Mouse (Mus musculus): Measurements from ENCODE around the gene Kcnk3. TPM values are rescaled to one million over a fixed set of nuclear protein-coding genes. Genes with fewer than 3 reads are reported as not detected.

Kcnk3 gene
- polyA plus RNA-seq, 1 experiment from 2014 or later = 13.0 TPM

GRCm38 (mm10) chr5:30666391-30667195 is 78.6 kb downstream of the Kcnk3 start, which contains the start of gene Cenpa:
TSS of gene Cenpa (plus strand) at chr5:30666777.
- no peaks in the 10 kb centered on the region for H3K27me3 ChIP-seq (ENCODE audit: control insufficient read depth, insufficient read depth, low read length)
- H3K9ac ChIP-seq (replicated peaks; ENCODE audit: low read depth, low read length) = peak within 1 kb of the TSS; percentile 70
- H3K9me3 ChIP-seq (ENCODE audit: control insufficient read depth, low read depth, low read length) = no peaks in the 10 kb centered on the region
- ATAC-seq (ENCODE audit: insufficient number of reproducible peaks, insufficient read depth, low FRiP score, low read depth) = peak; percentile 95
- H3K4me2 ChIP-seq (replicated peaks; ENCODE audit: low read depth, low read length) = peak within 1 kb of the TSS; percentile 66
- WGBS = under 1% methylated on average over 40 of the region's 40 CpGs
- H3K4me3 ChIP-seq (ENCODE audit: low read depth, low read length) = peak within 1 kb of the TSS; percentile 77
- H3K4me1 ChIP-seq (ENCODE audit: control insufficient read depth, insufficient read depth, low read length) = peaks cover 10% of the 10 kb centered on the region
- peak within 1 kb of the TSS; percentile 76 for H3K27ac ChIP-seq (ENCODE audit: low read length)
- peaks cover 11% of the 10 kb centered on the region; the same call in 1 of the 2 replicates for H3K36me3 ChIP-seq (ENCODE audit: control insufficient read depth, insufficient read depth, low read length)

DNA sequence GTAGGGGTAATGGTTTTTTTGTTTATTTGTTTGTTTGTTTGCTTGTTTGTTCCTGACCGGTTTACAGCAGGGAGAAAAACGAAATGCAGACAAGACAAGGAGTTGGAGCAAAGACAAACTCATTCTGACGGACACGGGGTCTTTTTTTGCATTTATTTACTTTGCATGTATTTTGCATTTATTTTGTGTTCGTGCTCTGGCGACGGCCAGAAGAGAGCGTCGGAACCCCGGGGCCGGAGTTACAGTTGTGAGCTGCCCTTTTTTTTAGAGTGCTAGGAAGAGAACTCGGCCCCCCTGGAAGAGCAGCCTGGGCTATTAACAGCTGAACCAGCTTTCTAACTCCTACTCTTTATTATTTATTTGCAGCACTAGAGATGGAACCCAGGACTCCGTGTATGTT is 79.2 kb downstream of the Kcnk3 start:
- Histone ChIP-seq H3K27me3 (ENCODE audit: control insufficient read depth, insufficient read depth, low read length) (no peaks in the 10 kb centered on the region), H3K36me3 (ENCODE audit: control insufficient read depth, insufficient read depth, low read length) (peaks cover 16% of the 10 kb centered on the region), H3K4me2 (replicated peaks; ENCODE audit: low read depth, low read length) (peak overlapping the region; percentile 54), H3K9ac (replicated peaks; ENCODE audit: low read depth, low read length) (peak overlapping the region; percentile 70), H3K9me3 (ENCODE audit: control insufficient read depth, low read depth, low read length) (no peaks in the 10 kb centered on the region), H3K4me1 (ENCODE audit: control insufficient read depth, insufficient read depth, low read length) (peaks cover 10% of the 10 kb centered on the region), H3K27ac (ENCODE audit: low read length) (peak overlapping the region; percentile 74), H3K4me3 (ENCODE audit: low read depth, low read length) (peak overlapping the region; percentile 77)
- 0% methylated on average over 13 of the region's 13 CpGs for WGBS
- no peak for ATAC-seq (ENCODE audit: insufficient number of reproducible peaks, insufficient read depth, low FRiP score, low read depth)

DNA sequence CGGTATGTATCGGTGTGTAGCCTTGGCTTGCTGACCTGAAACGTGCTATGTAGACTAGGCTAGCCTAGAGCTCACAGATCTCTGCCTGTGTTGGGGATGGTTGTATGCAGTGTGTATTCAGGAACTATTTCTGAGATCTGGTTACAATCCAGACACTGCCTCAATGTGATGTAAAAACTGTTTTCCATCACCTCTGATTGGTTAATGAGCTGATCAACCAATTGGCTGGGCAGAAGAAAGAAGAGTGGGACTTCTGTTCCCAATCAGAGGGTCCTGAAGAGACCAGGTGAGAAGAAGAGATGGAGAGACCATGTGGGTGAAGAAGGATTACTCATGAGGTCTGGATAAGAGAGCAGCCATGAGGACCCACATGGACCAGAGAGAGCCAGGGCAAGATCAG is 79.7 kb downstream of the Kcnk3 start:
- H3K27ac ChIP-seq (ENCODE audit: low read length) = no peak overlapping the region
- 3% methylated on average over 3 of the region's 3 CpGs for WGBS
- peak overlapping the region; percentile 77 for H3K4me3 ChIP-seq (ENCODE audit: low read depth, low read length)
- H3K4me2 ChIP-seq (replicated peaks; ENCODE audit: low read depth, low read length) = peak overlapping the region; percentile 54
- H3K4me1 ChIP-seq (ENCODE audit: control insufficient read depth, insufficient read depth, low read length) = peaks cover 10% of the 10 kb centered on the region
- H3K27me3 ChIP-seq (ENCODE audit: control insufficient read depth, insufficient read depth, low read length) = no peaks in the 10 kb centered on the region
- H3K9me3 ChIP-seq (ENCODE audit: control insufficient read depth, low read depth, low read length) = no peaks in the 10 kb centered on the region
- H3K9ac ChIP-seq (replicated peaks; ENCODE audit: low read depth, low read length) = peak overlapping the region; percentile 70
- no peak for ATAC-seq (ENCODE audit: insufficient number of reproducible peaks, insufficient read depth, low FRiP score, low read depth)
- peaks cover 21% of the 10 kb centered on the region for H3K36me3 ChIP-seq (ENCODE audit: control insufficient read depth, insufficient read depth, low read length)

DNA sequence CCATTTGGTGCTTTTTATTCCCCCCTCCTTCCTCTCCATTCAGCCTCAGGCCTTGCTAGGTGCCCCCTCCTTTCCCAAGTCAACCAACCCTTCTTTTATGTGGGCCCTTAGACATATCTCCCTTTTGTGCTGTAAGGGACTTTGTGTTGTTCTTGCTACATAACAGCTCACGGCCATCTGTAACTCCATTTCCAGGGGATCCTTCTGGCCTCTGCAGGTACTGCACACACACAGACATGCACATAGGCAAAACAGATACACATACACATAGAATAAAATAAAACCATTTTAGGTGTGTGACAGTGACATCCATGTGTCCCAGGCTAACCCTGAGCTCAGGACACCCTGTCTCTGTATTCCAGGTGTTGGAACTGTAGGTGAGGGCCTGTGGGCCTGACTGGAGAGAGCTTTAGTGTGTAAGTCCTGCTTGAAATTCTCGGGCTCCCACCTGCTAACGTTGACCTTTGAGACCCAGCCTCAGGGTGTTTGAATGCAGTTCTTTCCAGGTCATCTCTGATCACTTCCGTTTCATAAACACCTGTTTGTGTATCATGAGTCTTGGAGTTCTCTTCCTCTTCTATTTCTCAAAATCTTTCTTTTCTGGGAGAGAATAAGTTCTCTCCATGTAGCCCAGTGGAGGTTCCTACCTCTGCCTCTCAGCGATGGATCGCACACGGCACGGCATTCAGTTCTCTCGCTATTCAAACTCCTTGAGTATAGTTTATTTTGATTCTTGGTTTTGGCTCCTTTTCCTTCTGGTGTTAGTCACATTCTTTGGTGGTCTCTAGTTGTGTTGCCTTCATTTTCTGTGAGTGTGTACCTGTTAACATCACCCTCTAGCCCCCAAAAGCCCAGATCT is 80.9 kb downstream of the Kcnk3 start:
- Histone ChIP-seq H3K9ac (replicated peaks; ENCODE audit: low read depth, low read length) (no peak overlapping the region), H3K4me2 (replicated peaks; ENCODE audit: low read depth, low read length) (peak overlapping the region; percentile 12; the same call in 1 of the 2 replicates), H3K27me3 (ENCODE audit: control insufficient read depth, insufficient read depth, low read length) (no peaks in the 10 kb centered on the region), H3K36me3 (ENCODE audit: control insufficient read depth, insufficient read depth, low read length) (peaks cover 32% of the 10 kb centered on the region), H3K9me3 (ENCODE audit: control insufficient read depth, low read depth, low read length) (no peaks in the 10 kb centered on the region), H3K27ac (ENCODE audit: low read length) (no peak overlapping the region), H3K4me1 (ENCODE audit: control insufficient read depth, insufficient read depth, low read length) (peaks cover 10% of the 10 kb centered on the region), H3K4me3 (ENCODE audit: low read depth, low read length) (peak overlapping the region; percentile 77; the same call in 1 of the 2 replicates)
- 91% methylated on average over 9 of the region's 9 CpGs for WGBS
- no peak for ATAC-seq (ENCODE audit: insufficient number of reproducible peaks, insufficient read depth, low FRiP score, low read depth)

DNA sequence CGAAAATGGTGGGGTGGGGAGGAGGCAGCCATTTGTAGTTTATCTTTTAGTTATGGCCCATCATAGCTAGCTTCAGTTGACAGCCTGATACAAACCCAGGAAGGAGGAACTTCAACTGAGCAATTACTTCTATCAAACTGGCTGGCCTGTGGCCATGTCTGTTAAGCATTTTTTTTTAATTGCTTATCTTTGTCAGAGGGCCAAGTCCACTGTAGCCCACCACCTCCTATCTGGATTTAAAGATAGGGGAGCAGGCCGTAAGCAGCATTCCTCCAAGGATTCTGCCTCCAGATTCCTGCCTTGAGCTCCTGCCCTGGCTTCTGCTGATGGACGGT is 81.5 kb downstream of the Kcnk3 start:
- Histone ChIP-seq H3K4me1 (ENCODE audit: control insufficient read depth, insufficient read depth, low read length) (peaks cover 10% of the 10 kb centered on the region), H3K36me3 (ENCODE audit: control insufficient read depth, insufficient read depth, low read length) (peaks cover 38% of the 10 kb centered on the region), H3K9me3 (ENCODE audit: control insufficient read depth, low read depth, low read length) (no peaks in the 10 kb centered on the region), H3K27ac (ENCODE audit: low read length) (no peak overlapping the region), H3K27me3 (ENCODE audit: control insufficient read depth, insufficient read depth, low read length) (no peaks in the 10 kb centered on the region), H3K9ac (replicated peaks; ENCODE audit: low read depth, low read length) (no peak overlapping the region), H3K4me3 (ENCODE audit: low read depth, low read length) (no peak overlapping the region), H3K4me2 (replicated peaks; ENCODE audit: low read depth, low read length) (no peak overlapping the region)
- no peak for ATAC-seq (ENCODE audit: insufficient number of reproducible peaks, insufficient read depth, low FRiP score, low read depth)
- WGBS = 81% methylated on average over 3 of the region's 3 CpGs

GRCm38 (mm10) chr5:30670091-30670490 is 82.1 kb downstream of the Kcnk3 start:
- Histone ChIP-seq H3K4me3 (ENCODE audit: low read depth, low read length) (no peak overlapping the region), H3K36me3 (ENCODE audit: control insufficient read depth, insufficient read depth, low read length) (peaks cover 42% of the 10 kb centered on the region), H3K27ac (ENCODE audit: low read length) (no peak overlapping the region), H3K4me2 (replicated peaks; ENCODE audit: low read depth, low read length) (no peak overlapping the region), H3K4me1 (ENCODE audit: control insufficient read depth, insufficient read depth, low read length) (peaks cover 10% of the 10 kb centered on the region), H3K9me3 (ENCODE audit: control insufficient read depth, low read depth, low read length) (no peaks in the 10 kb centered on the region), H3K27me3 (ENCODE audit: control insufficient read depth, insufficient read depth, low read length) (no peaks in the 10 kb centered on the region), H3K9ac (replicated peaks; ENCODE audit: low read depth, low read length) (no peak overlapping the region)
- no peak for ATAC-seq (ENCODE audit: insufficient number of reproducible peaks, insufficient read depth, low FRiP score, low read depth)
- 93% methylated on average over 7 of the region's 7 CpGs for WGBS

- no peak for ATAC-seq (ENCODE audit: insufficient number of reproducible peaks, insufficient read depth, low FRiP score, low read depth)
- H3K9ac ChIP-seq (replicated peaks; ENCODE audit: low read depth, low read length) = no peak overlapping the region
- H3K9me3 ChIP-seq (ENCODE audit: control insufficient read depth, low read depth, low read length) = no peaks in the 10 kb centered on the region
- H3K4me1 ChIP-seq (ENCODE audit: control insufficient read depth, insufficient read depth, low read length) = no peaks in the 10 kb centered on the region
- no peak overlapping the region for H3K4me3 ChIP-seq (ENCODE audit: low read depth, low read length)
- peaks cover 51% of the 10 kb centered on the region for H3K36me3 ChIP-seq (ENCODE audit: control insufficient read depth, insufficient read depth, low read length)
- H3K4me2 ChIP-seq (replicated peaks; ENCODE audit: low read depth, low read length) = no peak overlapping the region
- no peak overlapping the region for H3K27ac ChIP-seq (ENCODE audit: low read length)
- WGBS = 73% methylated on average over 7 of the region's 7 CpGs
- no peaks in the 10 kb centered on the region for H3K27me3 ChIP-seq (ENCODE audit: control insufficient read depth, insufficient read depth, low read length)
Observed at GRCm38 (mm10) chr5:30674001-30674400, 86.0 kb downstream of the Kcnk3 start.
